Mouse (Mus musculus) cortical plate, adult 2 months (tissue): ENCODE data around the gene Olfr95.

Experiments used
- CTCF ChIP-seq: fragments of 200-500 bp; IDR thresholded peaks from 2 replicates; pipeline ENCODE4 v1.5.1; 2011; ENCODE audit warnings: mild to moderate bottlenecking, control low read depth, low read length; ENCODE audit not compliant: insufficient read depth; ENCODE audit errors: extremely low read depth
- POLR2A ChIP-seq: fragments of 200-500 bp; IDR thresholded peaks from 2 replicates; pipeline ENCODE4 v1.6.1; 2011; ENCODE audit warnings: mild to moderate bottlenecking, low read length, control low read depth; ENCODE audit not compliant: insufficient read depth; ENCODE audit errors: extremely low read depth

- TF ChIP-seq CTCF = no peak
- no peak for TF ChIP-seq POLR2A
Observed at GRCm38 (mm10) chr17:37193656-37194055, 19.3 kb downstream of the Olfr95 start, which contains the start of gene Ubd.
